Mouse (Mus musculus) C2C12 (cell line): ENCODE results near the gene Wdr91.

ENCODE experiments used
- CEBPB ChIP-seq: IDR thresholded peaks from one replicate; pipeline ENCODE4 v1.6.1; 2011; ENCODE audit warnings: low read depth, mild to moderate bottlenecking, control low read depth, moderate library complexity
- CTCF ChIP-seq: IDR thresholded peaks from one replicate; pipeline ENCODE4 v1.5.1; 2011; ENCODE audit not compliant: control insufficient read depth, insufficient read depth, insufficient read length
- MAX ChIP-seq: IDR thresholded peaks from one replicate; pipeline ENCODE4 v1.6.1; 2011; ENCODE audit warnings: mild to moderate bottlenecking, control low read depth
- MYOD1 ChIP-seq: IDR thresholded peaks from one replicate; pipeline ENCODE4 v1.6.1; 2011; ENCODE audit warnings: low read depth; ENCODE audit not compliant: control insufficient read depth, insufficient read length
- MYOG ChIP-seq: IDR thresholded peaks from one replicate; pipeline ENCODE4 v1.6.1; 2011; ENCODE audit not compliant: control insufficient read depth, insufficient read length; ENCODE audit errors: extremely low read depth
- USF1 ChIP-seq: IDR thresholded peaks from one replicate; pipeline ENCODE4 v1.6.1; 2011; ENCODE audit warnings: low read depth, mild to moderate bottlenecking, control low read depth, moderate library complexity

DNA sequence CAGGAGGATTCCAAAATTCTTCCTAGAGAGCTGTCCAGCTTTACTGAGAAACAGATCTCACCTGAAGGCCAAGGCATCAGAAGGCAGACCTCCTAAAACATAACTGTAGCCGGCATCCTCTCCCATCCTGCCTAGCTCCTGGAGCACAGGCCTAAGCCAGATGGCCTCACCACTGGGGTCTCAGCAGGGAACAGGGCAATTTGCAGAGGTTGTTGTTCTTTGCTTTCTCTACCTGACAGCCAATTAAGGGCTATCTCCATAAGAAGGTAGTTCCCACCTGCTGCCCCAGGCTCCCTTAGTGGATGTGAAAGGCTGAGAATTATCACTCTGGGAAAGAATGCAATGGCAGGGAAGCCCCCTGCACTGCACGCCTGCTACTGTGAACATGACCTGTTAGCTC is 9.7 kb downstream of the Wdr91 start:
- TF ChIP-seq CTCF: no peak
- no peak for TF ChIP-seq CEBPB
- TF ChIP-seq MAX: no peak
- no peak for TF ChIP-seq USF1
- no peak for TF ChIP-seq MYOG
- TF ChIP-seq MYOD1: no peak
